Mouse (Mus musculus) limb, embryonic 12.5 days (tissue): ENCODE measurements around the gene Atxn1. TPM values are rescaled to one million over a fixed set of nuclear protein-coding genes. Genes with fewer than 3 reads are reported as not detected.
A peak's percentile ranks its signal among the peaks of the same experiment; 100 is the strongest.

Experiments used
- ATAC-seq: fragments of 200-750 bp; cut with Nextera tagmentation; 2 replicates; pipeline ENCODE4 v1.8.0; 2017; ENCODE audit warnings: low read depth, moderate TSS enrichment; ENCODE audit not compliant: insufficient number of reproducible peaks, insufficient read depth, low FRiP score, low TSS enrichment
- H3K27ac ChIP-seq: fragments of 300-500 bp; sonication (generic); 2 replicates; pipeline ENCODE4 v1.5.1; 2016; ENCODE audit warnings: mild to moderate bottlenecking, moderate library complexity
- H3K27me3 ChIP-seq: fragments of 300-500 bp; sonication (generic); 2 replicates; pipeline ENCODE4 v1.6.1; 2016; ENCODE audit warnings: mild to moderate bottlenecking, moderate library complexity
- H3K36me3 ChIP-seq: fragments of 300-500 bp; sonication (generic); 2 replicates; pipeline ENCODE4 v1.6.1; 2016; ENCODE audit warnings: mild to moderate bottlenecking, moderate library complexity
- H3K4me1 ChIP-seq: fragments of 300-500 bp; sonication (generic); replicated peaks from 2 replicates; pipeline ENCODE4 v1.6.1; 2016
- H3K4me2 ChIP-seq: fragments of 300-500 bp; sonication (generic); 2 replicates; pipeline ENCODE4 v1.6.1; 2016; ENCODE audit warnings: mild to moderate bottlenecking, moderate library complexity
- H3K4me3 ChIP-seq: fragments of 300-500 bp; sonication (generic); replicated peaks from 2 replicates; pipeline ENCODE4 v1.5.1; 2016; ENCODE audit warnings: mild to moderate bottlenecking
- H3K9ac ChIP-seq: fragments of 300-500 bp; sonication (generic); replicated peaks from 2 replicates; pipeline ENCODE4 v1.6.1; 2016; ENCODE audit warnings: mild to moderate bottlenecking, moderate library complexity
- H3K9me3 ChIP-seq: fragments of 300-500 bp; sonication (generic); 2 replicates; pipeline ENCODE4 v1.6.1; 2016; ENCODE audit warnings: mild to moderate bottlenecking, moderate library complexity
- WGBS: fragments of 180-500 bp; shearing (Covaris S2); methylation state at CpG from one replicate; pipeline ENCODE4 v1.1.7; 2016; 5-methylcytosine and 5-hydroxymethylcytosine counted together
- polyA plus RNA-seq: library from polyadenylated mRNA; unstranded; fragments of >200 nt; fragmentation: Nextera tagmentation; extraction: Ambion mirVana; gene quantifications from 2 replicates; pipeline ENCODE4 v1.2.1, GENCODE M21; 2016

Atxn1 gene
- 2.5 and 2.7 TPM in 2 replicates for polyA plus RNA-seq

GRCm38 (mm10) chr13:45964853-45965593 is at the start of gene Atxn1:
Gene Atxn1 (minus strand): TSS chr13:45965008.
- peak within 1 kb of the TSS; percentile 89 for H3K4me2 ChIP-seq
- H3K9me3 ChIP-seq: no peaks in the 10 kb centered on the region
- WGBS: under 1% methylated on average over 30 of the region's 53 CpGs
- peaks cover 43% of the 10 kb centered on the region for H3K4me1 ChIP-seq
- no peaks in the 10 kb centered on the region for H3K36me3 ChIP-seq
- H3K4me3 ChIP-seq: peak within 1 kb of the TSS; percentile 82
- ATAC-seq: peak; percentile 85
- H3K27me3 ChIP-seq: peaks cover 8% of the 10 kb centered on the region
- peak within 1 kb of the TSS; percentile 93 for H3K27ac ChIP-seq
- H3K9ac ChIP-seq: peak within 1 kb of the TSS; percentile 90

GRCm38 (mm10) chr13:46011232-46011631 is 46.4 kb upstream of the Atxn1 start:
- no peak overlapping the region for H3K4me2 ChIP-seq
- no peak overlapping the region for H3K4me3 ChIP-seq
- 31% methylated on average over 9 of the region's 9 CpGs for WGBS
- no peak for ATAC-seq
- no peaks in the 10 kb centered on the region for H3K36me3 ChIP-seq
- no peak overlapping the region for H3K9ac ChIP-seq
- no peaks in the 10 kb centered on the region for H3K9me3 ChIP-seq
- H3K4me1 ChIP-seq: peaks cover 14% of the 10 kb centered on the region
- H3K27ac ChIP-seq: no peak overlapping the region
- H3K27me3 ChIP-seq: peaks cover 15% of the 10 kb centered on the region; the same call in 1 of the 2 replicates

DNA sequence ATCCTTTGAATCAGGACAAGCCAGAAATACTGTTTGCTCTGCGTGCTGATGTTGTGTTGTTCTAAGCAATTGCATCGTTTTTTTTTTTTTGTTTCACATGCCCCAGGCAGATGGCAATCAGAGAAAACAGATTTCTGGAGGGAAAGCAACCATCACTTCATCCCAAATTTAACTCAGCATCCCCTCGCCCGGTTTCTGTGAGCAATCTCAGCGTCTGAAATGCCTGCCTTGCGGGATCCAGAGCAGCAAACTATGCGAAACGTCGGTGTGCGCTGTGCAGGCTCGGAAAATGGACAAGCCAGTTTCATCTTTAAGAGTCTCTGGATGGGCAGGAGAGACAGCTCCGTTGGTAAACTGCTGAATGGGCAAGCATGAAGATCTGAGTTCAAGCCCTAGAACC is 45.3 kb upstream of the Atxn1 start:
- Histone ChIP-seq H3K4me2 (no peak overlapping the region), H3K4me1 (peaks cover 21% of the 10 kb centered on the region), H3K27ac (no peak overlapping the region), H3K4me3 (no peak overlapping the region), H3K9me3 (no peaks in the 10 kb centered on the region), H3K9ac (no peak overlapping the region), H3K36me3 (no peaks in the 10 kb centered on the region), H3K27me3 (peaks cover 15% of the 10 kb centered on the region; the same call in 1 of the 2 replicates)
- WGBS: 84% methylated on average over 12 of the region's 12 CpGs
- ATAC-seq: no peak

- Histone ChIP-seq H3K9ac (0 out of 2 replicates have a peak overlapping the region, but pooled peaks have one; percentile 34), H3K4me3 (0 out of 2 replicates have a peak overlapping the region, but pooled peaks have one; percentile 11), H3K4me2 (peak overlapping the region; percentile 45), H3K9me3 (no peaks in the 10 kb centered on the region), H3K27me3 (peaks cover 15% of the 10 kb centered on the region; the same call in 1 of the 2 replicates), H3K27ac (no peak overlapping the region), H3K36me3 (no peaks in the 10 kb centered on the region), H3K4me1 (peaks cover 21% of the 10 kb centered on the region)
- no peak for ATAC-seq
- 14% methylated on average over 30 of the region's 30 CpGs for WGBS
Observed at GRCm38 (mm10) chr13:46008831-46009666, 44.2 kb upstream of the Atxn1 start.

DNA sequence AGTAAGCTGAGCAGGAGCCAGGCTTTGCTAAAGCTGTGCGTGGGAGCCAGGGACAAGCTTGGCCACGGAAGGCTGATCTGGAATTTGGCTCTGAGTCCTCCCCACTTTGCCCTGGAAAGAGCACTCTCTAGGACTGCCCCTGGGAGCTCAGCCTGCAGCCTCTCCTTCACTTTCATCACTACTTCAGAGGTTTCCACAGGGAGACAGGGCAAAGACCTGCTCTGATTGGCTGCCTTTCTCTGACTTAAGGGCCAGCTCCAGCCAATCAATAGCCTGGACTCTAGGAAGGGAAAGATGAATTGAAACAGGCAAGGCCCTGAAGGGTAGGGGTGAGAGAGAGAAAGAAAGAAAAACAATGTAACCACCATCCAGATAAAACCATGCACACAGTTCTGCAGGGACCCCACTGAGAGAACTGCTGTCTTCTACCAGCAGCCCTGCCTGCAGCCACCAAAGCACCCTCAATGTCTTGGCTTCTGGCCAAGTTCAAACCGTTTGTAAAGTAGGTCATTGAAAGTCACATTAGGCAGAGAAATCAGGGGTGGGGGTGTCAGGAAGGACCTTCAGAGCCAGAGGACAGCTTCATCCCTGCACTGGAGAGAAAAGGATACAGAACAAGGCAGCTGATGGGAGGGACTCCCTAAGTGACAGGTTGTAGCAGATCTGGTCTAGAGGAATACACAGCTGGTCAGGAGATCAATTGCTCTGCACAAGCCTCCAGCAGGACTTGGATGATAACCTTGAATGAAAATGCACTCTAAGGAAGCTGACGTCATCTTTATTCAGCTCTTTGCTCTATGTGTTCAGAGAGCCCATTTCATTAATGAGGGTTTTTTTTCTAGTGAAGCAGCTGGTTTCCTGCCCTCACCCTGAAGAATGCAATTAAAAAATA is 41.6 kb upstream of the Atxn1 start:
- peaks cover 15% of the 10 kb centered on the region; the same call in 1 of the 2 replicates for H3K27me3 ChIP-seq
- WGBS: 23% methylated on average over 4 of the region's 4 CpGs
- no peak overlapping the region for H3K9ac ChIP-seq
- H3K4me2 ChIP-seq: peak overlapping the region; percentile 41
- peak; percentile 86 for ATAC-seq
- H3K4me3 ChIP-seq: no peak overlapping the region
- no peaks in the 10 kb centered on the region for H3K36me3 ChIP-seq
- peaks cover 21% of the 10 kb centered on the region for H3K4me1 ChIP-seq
- H3K27ac ChIP-seq: peak overlapping the region; percentile 50; the same call in 1 of the 2 replicates
- no peaks in the 10 kb centered on the region for H3K9me3 ChIP-seq

GRCm38 (mm10) chr13:46005656-46006055 is 40.8 kb upstream of the Atxn1 start:
- 63% methylated on average over 7 of the region's 7 CpGs for WGBS
- Histone ChIP-seq H3K9me3 (no peaks in the 10 kb centered on the region), H3K4me3 (no peak overlapping the region), H3K27me3 (peaks cover 15% of the 10 kb centered on the region; the same call in 1 of the 2 replicates), H3K36me3 (no peaks in the 10 kb centered on the region), H3K4me1 (peaks cover 21% of the 10 kb centered on the region), H3K9ac (no peak overlapping the region), H3K27ac (peak overlapping the region; percentile 50; the same call in 1 of the 2 replicates), H3K4me2 (peak overlapping the region; percentile 41)
- no peak for ATAC-seq

GRCm38 (mm10) chr13:46001356-46001755 is 36.5 kb upstream of the Atxn1 start:
- Histone ChIP-seq H3K4me2 (no peak overlapping the region), H3K4me1 (peaks cover 9% of the 10 kb centered on the region), H3K9me3 (no peaks in the 10 kb centered on the region), H3K27me3 (no peaks in the 10 kb centered on the region), H3K27ac (no peak overlapping the region), H3K36me3 (no peaks in the 10 kb centered on the region), H3K4me3 (no peak overlapping the region), H3K9ac (no peak overlapping the region)
- WGBS: 76% methylated on average over 5 of the region's 5 CpGs
- ATAC-seq: no peak

DNA sequence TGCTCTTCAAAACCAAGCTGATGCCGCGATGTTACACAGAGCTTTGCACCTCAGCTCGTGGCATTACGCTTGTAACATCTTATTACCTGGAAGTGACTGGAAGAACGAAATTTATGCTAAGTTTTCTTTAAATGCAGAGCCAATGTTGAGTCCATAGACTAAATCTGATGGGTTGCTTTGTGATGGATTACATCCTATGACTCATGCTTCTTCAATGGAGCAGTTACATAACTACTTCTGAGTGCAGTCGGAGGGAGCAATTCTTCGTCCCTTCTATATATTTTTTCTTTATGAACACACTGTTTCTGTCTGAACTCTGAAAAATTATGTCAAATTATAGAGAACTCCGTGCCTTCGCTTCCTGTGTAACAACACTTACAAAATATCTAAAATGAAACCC is 28.1 kb upstream of the Atxn1 start:
- Histone ChIP-seq H3K27ac (no peak overlapping the region), H3K4me2 (no peak overlapping the region), H3K4me1 (peaks cover 3% of the 10 kb centered on the region; the same call in 1 of the 2 replicates), H3K4me3 (no peak overlapping the region), H3K9me3 (no peaks in the 10 kb centered on the region), H3K27me3 (no peaks in the 10 kb centered on the region), H3K36me3 (no peaks in the 10 kb centered on the region), H3K9ac (no peak overlapping the region)
- 87% methylated on average over 9 of the region's 9 CpGs for WGBS
- no peak for ATAC-seq

GRCm38 (mm10) chr13:45990486-45990885 is 25.7 kb upstream of the Atxn1 start:
- no peak overlapping the region for H3K4me3 ChIP-seq
- no peaks in the 10 kb centered on the region for H3K27me3 ChIP-seq
- no peak overlapping the region for H3K9ac ChIP-seq
- no peak for ATAC-seq
- no peaks in the 10 kb centered on the region for H3K9me3 ChIP-seq
- no peak overlapping the region for H3K27ac ChIP-seq
- peaks cover 7% of the 10 kb centered on the region; the same call in 1 of the 2 replicates for H3K4me1 ChIP-seq
- H3K36me3 ChIP-seq: no peaks in the 10 kb centered on the region
- 84% methylated on average over 5 of the region's 5 CpGs for WGBS
- H3K4me2 ChIP-seq: no peak overlapping the region

DNA sequence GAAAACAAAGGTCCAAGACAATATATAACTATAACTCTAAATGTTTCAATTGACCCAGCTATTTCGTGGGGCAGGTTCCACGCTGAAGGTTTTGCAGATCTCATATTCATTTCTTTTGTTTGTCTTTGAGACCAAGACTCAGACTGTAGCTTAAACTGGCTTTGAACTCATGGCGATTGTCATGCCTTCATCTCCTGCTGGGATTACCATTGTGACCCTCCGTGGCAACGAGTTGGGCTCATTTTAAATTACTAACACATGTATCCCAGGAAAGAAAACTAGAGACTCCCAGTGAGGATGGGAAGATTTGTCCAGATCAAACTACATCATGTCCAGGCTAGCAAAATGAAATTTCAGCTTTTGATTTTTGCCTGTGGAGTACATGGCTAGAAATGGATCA is 14.4 kb upstream of the Atxn1 start:
- WGBS: 47% methylated on average over 5 of the region's 5 CpGs
- Histone ChIP-seq H3K4me3 (no peak overlapping the region), H3K4me2 (no peak overlapping the region), H3K27ac (no peak overlapping the region), H3K4me1 (peaks cover 5% of the 10 kb centered on the region; the same call in 1 of the 2 replicates), H3K9ac (no peak overlapping the region), H3K9me3 (no peaks in the 10 kb centered on the region), H3K36me3 (no peaks in the 10 kb centered on the region), H3K27me3 (no peaks in the 10 kb centered on the region)
- ATAC-seq: no peak
